Mouse (Mus musculus) heart, adult 2 months (tissue): Measurements from ENCODE around the gene Fam71d. TPM values are rescaled to one million over a fixed set of nuclear protein-coding genes. Genes with fewer than 3 reads are reported as not detected.

Experiments used
- DNase-seq, 2 experiments: peaks; one replicate each; pipeline ENCODE4 v3.0.0; 2021
- H3K27ac ChIP-seq: fragments of 200-600 bp; 2 replicates; pipeline ENCODE4 v1.8.1; 2022
- H3K27me3 ChIP-seq: fragments of 200-500 bp; 2 replicates; pipeline ENCODE4 v1.6.1; 2012; ENCODE audit warnings: mild to moderate bottlenecking, low read length, inconsistent platforms, mixed read lengths; ENCODE audit not compliant: control insufficient read depth, insufficient read depth
- H3K36me3 ChIP-seq: fragments of 200-500 bp; 2 replicates; pipeline ENCODE4 v1.6.1; 2012; ENCODE audit warnings: low read length, inconsistent platforms; ENCODE audit not compliant: control insufficient read depth, insufficient read depth
- H3K4me1 ChIP-seq: fragments of 200-500 bp; 2 replicates; pipeline ENCODE4 v1.6.1; 2011; ENCODE audit warnings: low read length; ENCODE audit not compliant: control insufficient read depth, insufficient read depth
- H3K4me3 ChIP-seq: fragments of 200-600 bp; 2 replicates; pipeline ENCODE4 v1.8.1; 2022
- H3K79me2 ChIP-seq: fragments of 200-500 bp; replicated peaks from 2 replicates; pipeline ENCODE4 v1.6.1; 2012; ENCODE audit warnings: mild to moderate bottlenecking, inconsistent platforms, low read length, moderate library complexity, mixed read lengths; ENCODE audit not compliant: control insufficient read depth, insufficient read depth
- H3K9ac ChIP-seq: fragments of 200-500 bp; 2 replicates; pipeline ENCODE4 v1.6.1; 2012; ENCODE audit warnings: low read depth, mild to moderate bottlenecking, control low read depth, inconsistent platforms, low read length, mixed read lengths
- CTCF ChIP-seq: fragments of 200-600 bp; IDR thresholded peaks from 2 replicates; pipeline ENCODE4 v1.8.1; 2022; ENCODE audit warnings: antibody characterized with exemption, mild to moderate bottlenecking, moderate library complexity
- EP300 ChIP-seq: fragments of 200-500 bp; IDR thresholded peaks from 2 replicates; pipeline ENCODE4 v1.6.1; 2011; ENCODE audit warnings: low read depth, low read length, control low read depth; ENCODE audit not compliant: insufficient read depth
- POLR2A ChIP-seq: fragments of 200-500 bp; IDR thresholded peaks from 2 replicates; pipeline ENCODE4 v1.6.1; 2011; ENCODE audit warnings: mild to moderate bottlenecking, low read depth, low read length, control low read depth; ENCODE audit not compliant: insufficient read depth
- WGBS: fragments of 180-500 bp; shearing (Covaris S2); methylation state at CpG from one replicate; pipeline ENCODE4 v1.1.7; 2018; 5-methylcytosine and 5-hydroxymethylcytosine counted together
- intact Hi-C: fragments of 180-260 bp; cut with DNase I; formaldehyde crosslinking; loops from one replicate; pipeline ENCODE4 v1.15.1; 2025
- polyA plus RNA-seq: library from polyadenylated mRNA; depleted of rRNA; stranded (reverse); fragments of >200 nt; gene quantifications from 2 replicates; pipeline ENCODE4 v1.2.3, GENCODE M21; 2012
- total RNA-seq, 2 experiments: library from RNA; stranded (reverse); gene quantifications; 2 replicates each; pipeline ENCODE4 v1.2.3; 2021

The Fam71d gene
- total and polyA plus RNA-seq, 3 experiments: 0.12 TPM; not detected in 2

- WGBS: 64% methylated on average over 4 of the region's 4 CpGs
- no peaks in the 10 kb centered on the region for H3K79me2 ChIP-seq
- no peak for DNase-seq
- TF ChIP-seq CTCF (no peak), POLR2A (no peak), EP300 (no peak)
- no peak overlapping the region for H3K27ac ChIP-seq
- no peaks in the 10 kb centered on the region for H3K4me1 ChIP-seq
- H3K27me3 ChIP-seq: no peaks in the 10 kb centered on the region
- H3K9ac ChIP-seq: no peak overlapping the region
- intact Hi-C loops: no loop called here
- H3K36me3 ChIP-seq: no peaks in the 10 kb centered on the region
- no peak overlapping the region for H3K4me3 ChIP-seq
These were observed 36.4 kb downstream of the Fam71d start for GRCm38 (mm10) chr12:78727723-78728122.

GRCm38 (mm10) chr12:78739633-78740032 lies 48.3 kb downstream of the Fam71d start:
- intact Hi-C loops: no loop called here
- H3K27ac ChIP-seq: no peak overlapping the region
- no peaks in the 10 kb centered on the region for H3K4me1 ChIP-seq
- DNase-seq: no peak
- no peaks in the 10 kb centered on the region for H3K27me3 ChIP-seq
- no peaks in the 10 kb centered on the region for H3K36me3 ChIP-seq
- no peak overlapping the region for H3K4me3 ChIP-seq
- no peak for TF ChIP-seq EP300
- TF ChIP-seq CTCF: no peak
- TF ChIP-seq POLR2A: no peak
- WGBS: 50% methylated on average over 2 of the region's 2 CpGs
- no peak overlapping the region for H3K9ac ChIP-seq
- no peaks in the 10 kb centered on the region for H3K79me2 ChIP-seq

- DNase-seq: no peak
- 62% methylated on average over 2 of the region's 2 CpGs for WGBS
- Histone ChIP-seq H3K4me3 (no peak overlapping the region), H3K27ac (no peak overlapping the region), H3K27me3 (no peaks in the 10 kb centered on the region), H3K79me2 (no peaks in the 10 kb centered on the region), H3K36me3 (no peaks in the 10 kb centered on the region), H3K4me1 (no peaks in the 10 kb centered on the region), H3K9ac (no peak overlapping the region)
- TF ChIP-seq CTCF (no peak), EP300 (no peak), POLR2A (no peak)
- intact Hi-C loops: no loop called here
These were observed 49.0 kb downstream of the Fam71d start for GRCm38 (mm10) chr12:78740289-78740688.

- no peak for DNase-seq
- WGBS: 72% methylated on average over 6 of the region's 6 CpGs
- H3K4me1 ChIP-seq: no peaks in the 10 kb centered on the region
- H3K9ac ChIP-seq: no peak overlapping the region
- H3K79me2 ChIP-seq: no peaks in the 10 kb centered on the region
- TF ChIP-seq CTCF (no peak), POLR2A (no peak), EP300 (no peak)
- intact Hi-C loops: loop anchor here (5.0 kb wide), 1 partner anchor 116 kb away; the partner anchor contains the start of genes Atp6v1d and Eif2s1
- no peaks in the 10 kb centered on the region for H3K36me3 ChIP-seq
- no peaks in the 10 kb centered on the region for H3K27me3 ChIP-seq
- H3K4me3 ChIP-seq: no peak overlapping the region
- no peak overlapping the region for H3K27ac ChIP-seq
These were observed 54.9 kb downstream of the Fam71d start for GRCm38 (mm10) chr12:78746226-78746625.

- no peak overlapping the region for H3K9ac ChIP-seq
- H3K4me3 ChIP-seq: no peak overlapping the region
- H3K36me3 ChIP-seq: peaks cover 2% of the 10 kb centered on the region; the same call in 1 of the 2 replicates
- WGBS: 55% methylated on average over 1 of the region's 1 CpGs
- TF ChIP-seq POLR2A (no peak), CTCF (no peak), EP300 (no peak)
- intact Hi-C loops: loop anchor here (5.0 kb wide), 1 partner anchor 115 kb away; the partner anchor contains the start of genes Atp6v1d and Eif2s1
- H3K79me2 ChIP-seq: no peaks in the 10 kb centered on the region; the same call in 1 of the 2 replicates
- H3K27ac ChIP-seq: no peak overlapping the region
- no peak for DNase-seq
- H3K4me1 ChIP-seq: no peaks in the 10 kb centered on the region
- no peaks in the 10 kb centered on the region for H3K27me3 ChIP-seq
These were observed 56.1 kb downstream of the Fam71d start for GRCm38 (mm10) chr12:78747406-78747805.

- no peak for TF ChIP-seq POLR2A
- TF ChIP-seq EP300: no peak
- no peak for TF ChIP-seq CTCF
- H3K27me3 ChIP-seq: no peaks in the 10 kb centered on the region
- peak overlapping the region; percentile 68 for H3K9ac ChIP-seq
- H3K36me3 ChIP-seq: peaks cover 2% of the 10 kb centered on the region
- under 1% methylated on average over 10 of the region's 10 CpGs for WGBS
- intact Hi-C loops: loop anchor here (2.0 to 5.0 kb wide), 2 partner anchors 114 to 521 kb away; partner anchors contain the start of genes Atp6v1d, Eif2s1 and Gphn
- H3K79me2 ChIP-seq: no peaks in the 10 kb centered on the region; the same call in 1 of the 2 replicates
- peak overlapping the region; percentile 78 for H3K4me3 ChIP-seq
- H3K27ac ChIP-seq: peak overlapping the region; percentile 83
- DNase-seq: no peak
- H3K4me1 ChIP-seq: no peaks in the 10 kb centered on the region
These were observed 56.8 kb downstream of the Fam71d start for GRCm38 (mm10) chr12:78748113-78748512.
